Mouse (Mus musculus) small intestine, adult 2 months (tissue): ENCODE measurements at regions not wholly inside any gene's neighbourhood (a gene's known extent, or its start where the extent isn't known, plus 50 kb on each side); places are given as distances from the start of the nearest gene placed in this dataset.

Experiments used
- CTCF ChIP-seq: fragments of 200-500 bp; IDR thresholded peaks from 2 replicates; pipeline ENCODE4 v1.5.1; 2012; ENCODE audit warnings: low read depth, mild to moderate bottlenecking, control low read depth, inconsistent platforms, low read length, moderate library complexity, mixed read lengths; ENCODE audit not compliant: insufficient replicate concordance, insufficient read length; ENCODE audit errors: extremely low read depth
- POLR2A ChIP-seq: fragments of 200-500 bp; IDR thresholded peaks from 2 replicates; pipeline ENCODE4 v1.6.1; 2012; ENCODE audit warnings: low read depth, mild to moderate bottlenecking, control low read depth, inconsistent platforms, low read length, moderate library complexity

GRCm38 (mm10) chr13:52043916-52044315, 197.4 kb downstream of the Gadd45g start:
- TF ChIP-seq CTCF (no peak), POLR2A (no peak)
